ENCODE assay signal across 23 mouse cellular contexts in the genomic region with DNA sequence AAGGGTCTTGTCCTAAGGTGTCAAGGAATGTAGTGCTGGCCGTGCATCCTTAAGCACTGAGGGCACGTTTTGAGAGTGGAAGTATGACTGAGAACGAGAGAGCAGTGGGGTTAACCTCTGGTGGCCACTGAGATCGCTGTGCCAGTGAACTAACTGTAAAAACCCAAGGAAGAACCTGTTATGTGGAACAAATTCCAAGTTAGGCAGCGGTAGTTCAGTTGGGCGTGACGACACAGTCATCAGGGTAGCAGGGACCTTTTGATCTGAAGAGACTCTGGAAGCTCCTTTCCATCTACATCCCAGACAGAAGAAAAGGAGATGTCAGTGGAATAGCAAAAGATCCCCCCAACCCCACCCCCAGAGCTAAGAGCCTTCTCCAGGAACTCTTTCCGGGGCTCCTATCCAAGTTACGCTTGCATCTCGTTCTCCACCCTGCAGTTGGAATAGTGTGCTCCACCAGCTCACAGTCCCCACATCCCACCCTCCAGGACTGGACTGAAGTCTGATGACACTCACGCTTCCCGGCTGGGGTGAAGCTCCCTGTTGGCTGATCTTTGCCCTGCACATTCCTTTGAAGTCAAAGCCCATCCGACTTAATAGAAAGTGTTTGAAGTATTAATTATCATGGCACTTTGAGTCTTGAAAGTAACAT. TPM values are rescaled to one million over a fixed set of nuclear protein-coding genes. Genes with fewer than 3 reads are reported as not detected.
DNase-seq lines count a peak whose midpoint lies in the region; TF ChIP-seq lines count a peak whose summit lies in the region.
"Had no signal": no experiment of that assay in that cellular context is flagged by ENCODE, and none has a peak within 500 bp of the region (broad histone marks: within the 10 kb centered on the region; RNA-seq: fewer than 3 reads in every experiment).

No protein-coding gene starts in this region.

- H3K27me3 ChIP-seq in myocyte (ENCODE audit: control insufficient read depth, insufficient read depth, insufficient read length): no peaks in the 10 kb centered on the region
- H3K27me3 ChIP-seq: embryonic facial prominence, embryonic 15.5 days; forebrain, embryonic 15.5 days; heart, embryonic 12.5 days; hindbrain, embryonic 15.5 days had no signal

- no peak overlapping the region for H3K4me2 ChIP-seq in myocyte (ENCODE audit: low read depth)
- H3K4me2 ChIP-seq: embryonic facial prominence, embryonic 15.5 days; forebrain, embryonic 15.5 days; heart, embryonic 12.5 days; hindbrain, embryonic 15.5 days had no signal

- TF ChIP-seq POLR2A in myocyte (IDR thresholded peaks at IDR 0.05; ENCODE audit: insufficient read length, low read depth): no peak

- no peaks in the 10 kb centered on the region for H3K79me2 ChIP-seq in myocyte (ENCODE audit: control insufficient read depth, insufficient read depth)

- peak; percentile 50 for DNase-seq in embryo, embryonic 10 days (ENCODE audit: low spot score)
- no peak for DNase-seq in embryo, embryonic 11 days
- DNase-seq in kidney, adult 9 months: peak; percentile 68
- peak; percentile 29 for DNase-seq in kidney, postnatal 10 days
- DNase-seq in T-cell, adult 2 months (ENCODE audit: low spot score): no peak
- no peak for DNase-seq in retina, embryonic 14.5 days (ENCODE audit: low spot score)
- no peak for DNase-seq in gastrocnemius, adult 18-20 months (ENCODE audit: low spot score)
- DNase-seq: adrenal gland, postnatal 14 days; B cell, adult 2 months; cerebellum, adult 11-12 months; cerebellum, adult 9-10 months; cerebellum, postnatal 36 days; gastrocnemius, postnatal 10 days; heart, adult 2 months had no signal

- H3ac ChIP-seq in myocyte (ENCODE audit: control insufficient read depth, insufficient read length): no peak overlapping the region

- no peak overlapping the region for H3K4me3 ChIP-seq in myocyte
- H3K4me3 ChIP-seq: embryonic facial prominence, embryonic 15.5 days; erythroblast, embryonic 14.5 days; forebrain, embryonic 10.5 days; forebrain, embryonic 15.5 days; heart, adult 2 months; heart, embryonic 12.5 days; hindbrain, embryonic 10.5 days; hindbrain, embryonic 15.5 days had no signal

- no peaks in the 10 kb centered on the region for H3K36me3 ChIP-seq in myocyte (ENCODE audit: control insufficient read depth, insufficient read depth)
- H3K36me3 ChIP-seq: embryonic facial prominence, embryonic 15.5 days; forebrain, embryonic 10.5 days; forebrain, embryonic 15.5 days; G1E; heart, embryonic 12.5 days; hindbrain, embryonic 10.5 days; hindbrain, embryonic 15.5 days had no signal

TF ChIP-seq in myocyte, 11 proteins besides CTCF, POLR2A, EP300 and RAD21:
- TF ChIP-seq CEBPB (IDR thresholded peaks at IDR 0.05; ENCODE audit: insufficient read depth, poor library complexity, severe bottlenecking): no peak
- peak; percentile 17 for TF ChIP-seq SRF (IDR thresholded peaks at IDR 0.05; ENCODE audit: control insufficient read depth, insufficient read length, low read depth)

RNA-seq across cellular contexts. Expression of a gene that starts 38.6 kb away (rescaled TPM):
- 56.3 TPM for polyA plus RNA-seq in myocyte (2012; fragmentation: generic; extraction: Trizol)
- 10 to 100 TPM; 21.1 to 33.0 TPM for total RNA-seq in gastrocnemius, adult 18-20 months (2021)
- polyA plus RNA-seq: G1E had no signal

Comparison
In these comparisons a context has a peak if more than half of its experiments do, and no peak if none do; other contexts are left out.
1. DNase-seq: peak in embryo, embryonic 10 days (single experiment), kidney, adult 9 months (single experiment) and kidney, postnatal 10 days (single experiment); none in embryo, embryonic 11 days (single experiment), T-cell, adult 2 months (single experiment), retina, embryonic 14.5 days (single experiment) and gastrocnemius, adult 18-20 months (single experiment).